Mouse (Mus musculus): ENCODE measurements around the gene Lgals4. TPM values are rescaled to one million over a fixed set of nuclear protein-coding genes. Genes with fewer than 3 reads are reported as not detected.

The Lgals4 gene
- total and polyA plus RNA-seq, 3 experiments, result 2.1 to 5.1 TPM; not detected in 1

Other genes with a start within 250 kb of the Lgals4 start
- 6.4 and 7.2 TPM in 2 replicates for gene Samd4b, start 235.7 kb upstream of the Lgals4 start, total RNA-seq (2012; rRNA removed)
- 10 to 100 TPM in 1 of 2 experiments, not detected in 1; 45.9 TPM for gene Samd4b, start 235.7 kb upstream of the Lgals4 start, polyA plus RNA-seq (2012; ENCODE audit: insufficient read depth in 1 of 2, insufficient read length in 2 of 2, low read depth in 1 of 2, low replicate concordance in 2 of 2, missing spikeins in 1 of 2)
- 9.3 and 9.7 TPM in 2 replicates for gene Pak4, start 235.7 kb upstream of the Lgals4 start, total RNA-seq (2012; rRNA removed)
- 10 to 100 TPM in 1 of 2 experiments, not detected in 1; 26.6 TPM for gene Pak4, start 235.7 kb upstream of the Lgals4 start, polyA plus RNA-seq (2012; ENCODE audit: insufficient read depth in 1 of 2, insufficient read length in 2 of 2, low read depth in 1 of 2, low replicate concordance in 2 of 2, missing spikeins in 1 of 2)
- gene Acp7, start 202.5 kb upstream of the Lgals4 start, total RNA-seq (2012; rRNA removed), result not detected in 2 replicates
- gene Acp7, start 202.5 kb upstream of the Lgals4 start, polyA plus RNA-seq (2012; ENCODE audit: insufficient read depth in 1 of 2, insufficient read length in 2 of 2, low read depth in 1 of 2, low replicate concordance in 2 of 2, missing spikeins in 1 of 2), result not detected
- gene Fbxo27, start 141.0 kb upstream of the Lgals4 start, total RNA-seq (2012; rRNA removed), result not detected in 2 replicates
- gene Fbxo27, start 141.0 kb upstream of the Lgals4 start, polyA plus RNA-seq (2012; ENCODE audit: insufficient read depth in 1 of 2, insufficient read length in 2 of 2, low read depth in 1 of 2, low replicate concordance in 2 of 2, missing spikeins in 1 of 2), result not detected
- 0.10 TPM in 1 of 2 replicates, not detected in the other for gene Fbxo17, start 117.0 kb upstream of the Lgals4 start, total RNA-seq (2012; rRNA removed)
- under 1 TPM in 1 of 2 experiments, not detected in 1; 0.43 TPM for gene Fbxo17, start 117.0 kb upstream of the Lgals4 start, polyA plus RNA-seq (2012; ENCODE audit: insufficient read depth in 1 of 2, insufficient read length in 2 of 2, low read depth in 1 of 2, low replicate concordance in 2 of 2, missing spikeins in 1 of 2)
- 137 and 141 TPM in 2 replicates for gene Mrps12, start 92.0 kb upstream of the Lgals4 start, total RNA-seq (2012; rRNA removed)
- gene Mrps12, start 92.0 kb upstream of the Lgals4 start, polyA plus RNA-seq (2012; ENCODE audit: insufficient read depth in 1 of 2, insufficient read length in 2 of 2, low read depth in 1 of 2, low replicate concordance in 2 of 2, missing spikeins in 1 of 2), result 100 to 1,000 TPM in 1 of 2 experiments, not detected in 1; 126 TPM
- gene Sars2, start 91.9 kb upstream of the Lgals4 start, total RNA-seq (2012; rRNA removed), result 19.2 and 21.3 TPM in 2 replicates
- 10 to 100 TPM in 1 of 2 experiments, not detected in 1; 51.4 TPM for gene Sars2, start 91.9 kb upstream of the Lgals4 start, polyA plus RNA-seq (2012; ENCODE audit: insufficient read depth in 1 of 2, insufficient read length in 2 of 2, low read depth in 1 of 2, low replicate concordance in 2 of 2, missing spikeins in 1 of 2)
- gene Ccer2, start 77.7 kb upstream of the Lgals4 start, total RNA-seq (2012; rRNA removed), result not detected in 2 replicates
- under 1 TPM in 1 of 2 experiments, not detected in 1; 0.11 TPM for gene Ccer2, start 77.7 kb upstream of the Lgals4 start, polyA plus RNA-seq (2012; ENCODE audit: insufficient read depth in 1 of 2, insufficient read length in 2 of 2, low read depth in 1 of 2, low replicate concordance in 2 of 2, missing spikeins in 1 of 2)
- gene Sirt2, start 67.1 kb upstream of the Lgals4 start, total RNA-seq (2012; rRNA removed), result 31.8 and 35.7 TPM in 2 replicates
- 10 to 100 TPM in 1 of 2 experiments, not detected in 1; 72.4 TPM for gene Sirt2, start 67.1 kb upstream of the Lgals4 start, polyA plus RNA-seq (2012; ENCODE audit: insufficient read depth in 1 of 2, insufficient read length in 2 of 2, low read depth in 1 of 2, low replicate concordance in 2 of 2, missing spikeins in 1 of 2)
- gene Nfkbib, start 66.3 kb upstream of the Lgals4 start, total RNA-seq (2012; rRNA removed), result 30.7 and 32.9 TPM in 2 replicates
- 10 to 100 TPM in 1 of 2 experiments, not detected in 1; 52.7 TPM for gene Nfkbib, start 66.3 kb upstream of the Lgals4 start, polyA plus RNA-seq (2012; ENCODE audit: insufficient read depth in 1 of 2, insufficient read length in 2 of 2, low read depth in 1 of 2, low replicate concordance in 2 of 2, missing spikeins in 1 of 2)
- 32.9 and 39.9 TPM in 2 replicates for gene Rinl, start 44.9 kb upstream of the Lgals4 start, total RNA-seq (2012; rRNA removed)
- gene Rinl, start 44.9 kb upstream of the Lgals4 start, polyA plus RNA-seq (2012; ENCODE audit: insufficient read depth in 1 of 2, insufficient read length in 2 of 2, low read depth in 1 of 2, low replicate concordance in 2 of 2, missing spikeins in 1 of 2), result 10 to 100 TPM in 1 of 2 experiments, not detected in 1; 63.9 TPM
- 246 and 303 TPM in 2 replicates for gene Hnrnpl, start 25.3 kb upstream of the Lgals4 start, total RNA-seq (2012; rRNA removed)
- 1,000 to 10,000 TPM in 1 of 2 experiments, 100 to 1,000 TPM in 1; 684 to 1,095 TPM for gene Hnrnpl, start 25.3 kb upstream of the Lgals4 start, polyA plus RNA-seq (2012; ENCODE audit: insufficient read depth in 1 of 2, insufficient read length in 2 of 2, low read depth in 1 of 2, low replicate concordance in 2 of 2, missing spikeins in 1 of 2)
- 82.8 and 99.5 TPM in 2 replicates for gene Ech1, start 8.6 kb upstream of the Lgals4 start, total RNA-seq (2012; rRNA removed)
- 10 to 100 TPM in 1 of 2 experiments, not detected in 1; 74.7 TPM for gene Ech1, start 8.6 kb upstream of the Lgals4 start, polyA plus RNA-seq (2012; ENCODE audit: insufficient read depth in 1 of 2, insufficient read length in 2 of 2, low read depth in 1 of 2, low replicate concordance in 2 of 2, missing spikeins in 1 of 2)
- 27.7 and 37.8 TPM in 2 replicates for gene Lgals7, start 30.0 kb downstream of the Lgals4 start, total RNA-seq (2012; rRNA removed)
- gene Lgals7, start 30.0 kb downstream of the Lgals4 start, polyA plus RNA-seq (2012; ENCODE audit: insufficient read depth in 1 of 2, insufficient read length in 2 of 2, low read depth in 1 of 2, low replicate concordance in 2 of 2, missing spikeins in 1 of 2), result 100 to 1,000 TPM in 1 of 2 experiments, not detected in 1; 138 TPM
- 0.19 TPM in 1 of 2 replicates, not detected in the other for gene Capn12, start 47.6 kb downstream of the Lgals4 start, total RNA-seq (2012; rRNA removed)
- not detected for gene Capn12, start 47.6 kb downstream of the Lgals4 start, polyA plus RNA-seq (2012; ENCODE audit: insufficient read depth in 1 of 2, insufficient read length in 2 of 2, low read depth in 1 of 2, low replicate concordance in 2 of 2, missing spikeins in 1 of 2)
- gene Actn4, start 128.5 kb downstream of the Lgals4 start, total RNA-seq (2012; rRNA removed), result 60.5 and 66.3 TPM in 2 replicates
- 100 to 1,000 TPM in 1 of 2 experiments, not detected in 1; 267 TPM for gene Actn4, start 128.5 kb downstream of the Lgals4 start, polyA plus RNA-seq (2012; ENCODE audit: insufficient read depth in 1 of 2, insufficient read length in 2 of 2, low read depth in 1 of 2, low replicate concordance in 2 of 2, missing spikeins in 1 of 2)
- 525 and 545 TPM in 2 replicates for gene Eif3k, start 148.0 kb downstream of the Lgals4 start, total RNA-seq (2012; rRNA removed)
- 100 to 1,000 TPM in 1 of 2 experiments, not detected in 1; 671 TPM for gene Eif3k, start 148.0 kb downstream of the Lgals4 start, polyA plus RNA-seq (2012; ENCODE audit: insufficient read depth in 1 of 2, insufficient read length in 2 of 2, low read depth in 1 of 2, low replicate concordance in 2 of 2, missing spikeins in 1 of 2)
- gene Map4k1, start 148.2 kb downstream of the Lgals4 start, total RNA-seq (2012; rRNA removed), result 17.3 and 19.3 TPM in 2 replicates
- 10 to 100 TPM in 1 of 2 experiments, not detected in 1; 50.8 TPM for gene Map4k1, start 148.2 kb downstream of the Lgals4 start, polyA plus RNA-seq (2012; ENCODE audit: insufficient read depth in 1 of 2, insufficient read length in 2 of 2, low read depth in 1 of 2, low replicate concordance in 2 of 2, missing spikeins in 1 of 2)